Mouse (Mus musculus): Measurements from ENCODE around the gene Msmp. TPM values are rescaled to one million over a fixed set of nuclear protein-coding genes. Genes with fewer than 3 reads are reported as not detected.
"Not testable (repeated sequence)": the region's sequence is repeated elsewhere in the genome, so short reads cannot be mapped to it uniquely, and the experiment has no call there.

The Msmp gene
- polyA plus RNA-seq, 1 experiment from 2014 or later = not detected

DNA sequence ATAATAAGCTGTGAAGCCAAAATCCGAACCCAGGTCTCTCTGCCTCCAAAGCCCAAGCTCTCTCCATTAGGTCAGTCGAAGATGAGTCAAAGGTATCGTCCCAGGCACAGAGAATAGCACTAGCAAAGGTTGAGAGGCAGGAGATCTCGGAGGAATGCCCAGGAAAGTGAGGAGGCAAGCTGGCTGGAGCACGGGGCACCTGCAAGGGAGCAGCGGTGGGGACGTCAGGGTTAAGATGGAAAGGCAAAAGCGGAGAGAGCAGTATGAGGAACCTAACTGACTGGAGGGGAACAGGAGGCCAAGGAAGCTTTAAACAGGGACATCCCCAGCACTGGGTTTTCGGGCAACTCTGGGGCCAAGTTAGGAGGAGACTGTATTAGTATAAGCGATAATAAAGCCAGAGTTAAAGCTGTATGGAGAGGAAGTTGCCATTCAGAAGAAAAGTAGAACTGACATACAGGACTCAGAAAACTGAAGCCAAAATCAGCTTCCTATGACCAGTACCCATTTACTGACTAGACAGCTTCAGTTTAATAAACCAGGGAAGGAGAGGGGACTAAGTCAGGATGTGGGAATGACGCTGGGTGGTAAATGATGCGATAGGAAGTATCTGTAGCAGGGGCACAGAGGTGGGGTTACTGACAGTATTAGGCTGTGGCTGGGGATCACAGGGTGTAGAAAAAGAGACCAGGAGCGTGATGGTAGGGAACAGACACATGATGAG, 24.6 kb downstream of the Msmp start:
- Histone ChIP-seq H3K4me2 (ENCODE audit: low read length) (peak overlapping the region; percentile 88), H3K4me3 (ENCODE audit: control insufficient read depth in 1 of 2, insufficient read depth in 1 of 2, low read depth in 1 of 2, low read length in 2 of 2) (peak overlapping the region; percentile 41 to 93), H3K36me3 (ENCODE audit: control insufficient read depth, insufficient read depth, low read length) (peaks cover 42% of the 10 kb centered on the region), H3K9me3 (ENCODE audit: control insufficient read depth, low read length) (no peaks in the 10 kb centered on the region), H3K4me1 (ENCODE audit: control insufficient read depth in 2 of 2, insufficient read depth in 2 of 2, low read length in 2 of 2) (peaks cover 39 to 58% of the 10 kb centered on the region in 2 experiments), H3K9ac (ENCODE audit: low read length) (peak overlapping the region; percentile 99), H3K27me3 (ENCODE audit: control insufficient read depth, insufficient read depth, low read length) (no peaks in the 10 kb centered on the region), H3K27ac (replicated peaks in 1 of 2; ENCODE audit: control insufficient read depth in 1 of 2, insufficient read depth in 1 of 2, low read depth in 2 of 2, low read length in 2 of 2) (peak overlapping the region; percentile 79 to 100)
- 49% methylated on average over 13 of the region's 13 CpGs for WGBS
- ATAC-seq (ENCODE audit: insufficient number of reproducible peaks, insufficient read depth, low FRiP score, low read depth) = no peak

DNA sequence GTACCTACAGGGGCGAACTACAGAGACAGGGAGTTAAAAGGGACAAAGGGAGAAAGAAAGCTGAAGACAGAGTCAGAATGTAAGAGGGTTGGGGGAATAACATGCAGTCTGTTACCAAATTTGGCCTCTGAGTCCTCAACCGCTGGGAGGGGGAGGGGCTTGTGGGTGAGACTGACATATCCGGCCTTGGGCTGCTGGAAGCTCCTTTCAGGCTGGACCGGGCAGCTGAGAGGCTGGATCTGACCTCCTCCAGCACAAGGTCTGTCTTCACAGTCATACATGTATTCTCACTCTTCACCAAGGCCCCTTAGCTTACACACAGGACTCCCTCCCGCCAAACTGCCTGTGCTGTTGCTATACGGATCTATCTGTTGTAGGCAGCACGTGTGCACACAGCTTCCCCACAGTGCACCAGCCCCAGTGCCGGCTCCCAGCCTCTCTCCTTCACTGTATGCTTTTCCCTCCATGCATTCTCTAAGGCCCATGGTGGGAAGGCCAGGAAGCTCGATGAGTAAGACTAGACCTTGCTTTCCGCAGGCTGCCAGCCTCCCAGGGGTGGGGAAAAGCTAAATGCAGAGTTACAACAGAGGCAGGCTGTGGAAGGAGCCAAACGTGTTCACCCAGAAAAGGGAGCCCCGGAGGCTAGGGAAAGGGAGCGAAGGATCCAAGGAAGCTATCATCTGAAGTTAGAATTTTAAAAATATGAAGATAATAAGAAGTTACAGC, 25.5 kb downstream of the Msmp start:
- Histone ChIP-seq H3K36me3 (ENCODE audit: control insufficient read depth, insufficient read depth, low read length) (peaks cover 47% of the 10 kb centered on the region), H3K4me3 (ENCODE audit: control insufficient read depth in 1 of 2, insufficient read depth in 1 of 2, low read depth in 1 of 2, low read length in 2 of 2) (peak overlapping the region; percentile 23 to 93), H3K4me2 (ENCODE audit: low read length) (peak overlapping the region; percentile 88), H3K9ac (ENCODE audit: low read length) (peak overlapping the region; percentile 99), H3K9me3 (ENCODE audit: control insufficient read depth, low read length) (no peaks in the 10 kb centered on the region), H3K27me3 (ENCODE audit: control insufficient read depth, insufficient read depth, low read length) (no peaks in the 10 kb centered on the region), H3K4me1 (ENCODE audit: control insufficient read depth in 2 of 2, insufficient read depth in 2 of 2, low read length in 2 of 2) (peaks cover 37 to 53% of the 10 kb centered on the region in 2 experiments), H3K27ac (replicated peaks in 1 of 2; ENCODE audit: control insufficient read depth in 1 of 2, insufficient read depth in 1 of 2, low read depth in 2 of 2, low read length in 2 of 2) (peak overlapping the region; percentile 97 to 100)
- 9% methylated on average over 13 of the region's 13 CpGs for WGBS
- peak; percentile 26 for ATAC-seq (ENCODE audit: insufficient number of reproducible peaks, insufficient read depth, low FRiP score, low read depth)

GRCm38 (mm10) chr4:43558028-43558630, 26.2 kb downstream of the Msmp start:
- Histone ChIP-seq H3K4me3 (ENCODE audit: control insufficient read depth in 1 of 2, insufficient read depth in 1 of 2, low read depth in 1 of 2, low read length in 2 of 2) (peak overlapping the region; percentile 8 to 93), H3K9ac (ENCODE audit: low read length) (peak overlapping the region; percentile 99), H3K27ac (replicated peaks in 1 of 2; ENCODE audit: control insufficient read depth in 1 of 2, insufficient read depth in 1 of 2, low read depth in 2 of 2, low read length in 2 of 2) (peak overlapping the region; percentile 97 to 100), H3K4me1 (ENCODE audit: control insufficient read depth in 2 of 2, insufficient read depth in 2 of 2, low read length in 2 of 2) (peaks cover 34 to 46% of the 10 kb centered on the region in 2 experiments), H3K4me2 (ENCODE audit: low read length) (peak overlapping the region; percentile 88), H3K27me3 (ENCODE audit: control insufficient read depth, insufficient read depth, low read length) (no peaks in the 10 kb centered on the region), H3K36me3 (ENCODE audit: control insufficient read depth, insufficient read depth, low read length) (peaks cover 48% of the 10 kb centered on the region), H3K9me3 (ENCODE audit: control insufficient read depth, low read length) (no peaks in the 10 kb centered on the region)
- ATAC-seq (ENCODE audit: insufficient number of reproducible peaks, insufficient read depth, low FRiP score, low read depth) = 0 out of 2 replicates have a peak, but pooled peaks have one; percentile 4
- whole genome bisulfite sequencing = 2% methylated on average over 5 of the region's 5 CpGs

GRCm38 (mm10) chr4:43555926-43556325, 28.4 kb downstream of the Msmp start:
- no peak overlapping the region for H3K9ac ChIP-seq (ENCODE audit: low read length)
- H3K36me3 ChIP-seq (ENCODE audit: control insufficient read depth, insufficient read depth, low read length) = peaks cover 70% of the 10 kb centered on the region
- H3K4me1 ChIP-seq (ENCODE audit: control insufficient read depth in 2 of 2, insufficient read depth in 2 of 2, low read length in 2 of 2) = peaks cover 31 to 41% of the 10 kb centered on the region in 2 experiments
- WGBS = 97% methylated on average over 7 of the region's 7 CpGs
- H3K27ac ChIP-seq (replicated peaks in 1 of 2; ENCODE audit: control insufficient read depth in 1 of 2, insufficient read depth in 1 of 2, low read depth in 2 of 2, low read length in 2 of 2) = no peak overlapping the region
- ATAC-seq (ENCODE audit: insufficient number of reproducible peaks, insufficient read depth, low FRiP score, low read depth) = no peak
- H3K9me3 ChIP-seq (ENCODE audit: control insufficient read depth, low read length) = peaks cover 6% of the 10 kb centered on the region
- no peak overlapping the region for H3K4me2 ChIP-seq (ENCODE audit: low read length)
- no peak overlapping the region for H3K4me3 ChIP-seq (ENCODE audit: control insufficient read depth in 1 of 2, insufficient read depth in 1 of 2, low read depth in 1 of 2, low read length in 2 of 2)
- H3K27me3 ChIP-seq (ENCODE audit: control insufficient read depth, insufficient read depth, low read length) = no peaks in the 10 kb centered on the region

GRCm38 (mm10) chr4:43553891-43554290, 30.4 kb downstream of the Msmp start:
- H3K27ac ChIP-seq (replicated peaks in 1 of 2; ENCODE audit: control insufficient read depth in 1 of 2, insufficient read depth in 1 of 2, low read depth in 2 of 2, low read length in 2 of 2) = no peak overlapping the region
- peaks cover 6% of the 10 kb centered on the region for H3K9me3 ChIP-seq (ENCODE audit: control insufficient read depth, low read length)
- no peaks in the 10 kb centered on the region for H3K27me3 ChIP-seq (ENCODE audit: control insufficient read depth, insufficient read depth, low read length)
- no peak overlapping the region for H3K9ac ChIP-seq (ENCODE audit: low read length)
- H3K36me3 ChIP-seq (ENCODE audit: control insufficient read depth, insufficient read depth, low read length) = peaks cover 86% of the 10 kb centered on the region
- H3K4me2 ChIP-seq (ENCODE audit: low read length) = no peak overlapping the region
- H3K4me1 ChIP-seq (ENCODE audit: control insufficient read depth in 2 of 2, insufficient read depth in 2 of 2, low read length in 2 of 2) = peaks cover 16 to 21% of the 10 kb centered on the region in 2 experiments
- no peak for ATAC-seq (ENCODE audit: insufficient number of reproducible peaks, insufficient read depth, low FRiP score, low read depth)
- H3K4me3 ChIP-seq (ENCODE audit: control insufficient read depth in 1 of 2, insufficient read depth in 1 of 2, low read depth in 1 of 2, low read length in 2 of 2) = no peak overlapping the region

GRCm38 (mm10) chr4:43552437-43552836, 31.9 kb downstream of the Msmp start:
- Histone ChIP-seq H3K9me3 (ENCODE audit: control insufficient read depth, low read length) (peaks cover 6% of the 10 kb centered on the region), H3K36me3 (ENCODE audit: control insufficient read depth, insufficient read depth, low read length) (peaks cover 100% of the 10 kb centered on the region), H3K4me3 (ENCODE audit: control insufficient read depth in 1 of 2, insufficient read depth in 1 of 2, low read depth in 1 of 2, low read length in 2 of 2) (no peak overlapping the region), H3K4me2 (ENCODE audit: low read length) (no peak overlapping the region), H3K4me1 (ENCODE audit: control insufficient read depth in 2 of 2, insufficient read depth in 2 of 2, low read length in 2 of 2) (peaks cover 4 to 6% of the 10 kb centered on the region in 2 experiments), H3K9ac (ENCODE audit: low read length) (no peak overlapping the region), H3K27ac (replicated peaks in 1 of 2; ENCODE audit: control insufficient read depth in 1 of 2, insufficient read depth in 1 of 2, low read depth in 2 of 2, low read length in 2 of 2) (no peak overlapping the region), H3K27me3 (ENCODE audit: control insufficient read depth, insufficient read depth, low read length) (no peaks in the 10 kb centered on the region)
- WGBS = 96% methylated on average over 5 of the region's 5 CpGs
- no peak for ATAC-seq (ENCODE audit: insufficient number of reproducible peaks, insufficient read depth, low FRiP score, low read depth)

GRCm38 (mm10) chr4:43551854-43552253, 32.4 kb downstream of the Msmp start:
- WGBS = 78% methylated on average over 6 of the region's 6 CpGs

More at GRCm38 (mm10) chr4:43551854-43552253, 32.4 kb downstream of the Msmp start:
- H3K27ac ChIP-seq (replicated peaks in 1 of 2; ENCODE audit: control insufficient read depth in 1 of 2, insufficient read depth in 1 of 2, low read depth in 2 of 2, low read length in 2 of 2); H3K9ac ChIP-seq (ENCODE audit: low read length); H3K9me3 ChIP-seq (ENCODE audit: control insufficient read depth, low read length); ATAC-seq (ENCODE audit: insufficient number of reproducible peaks, insufficient read depth, low FRiP score, low read depth); H3K4me1 ChIP-seq (ENCODE audit: control insufficient read depth in 2 of 2, insufficient read depth in 2 of 2, low read length in 2 of 2); H3K4me2 ChIP-seq (ENCODE audit: low read length); H3K4me3 ChIP-seq (ENCODE audit: control insufficient read depth in 1 of 2, insufficient read depth in 1 of 2, low read depth in 1 of 2, low read length in 2 of 2); H3K27me3 ChIP-seq (ENCODE audit: control insufficient read depth, insufficient read depth, low read length): not testable (repeated sequence)
- peaks cover 100% of the 10 kb centered on the region for H3K36me3 ChIP-seq (ENCODE audit: control insufficient read depth, insufficient read depth, low read length)

Measured in heart, embryonic 14.5 days (tissue).